Mouse (Mus musculus) lung, postnatal 0 days (tissue): ENCODE results near the gene Tmem144. TPM values are rescaled to one million over a fixed set of nuclear protein-coding genes. Genes with fewer than 3 reads are reported as not detected.
A peak's percentile ranks its signal among the peaks of the same experiment; 100 is the strongest.

Source experiments
- ATAC-seq: fragments of 200-750 bp; cut with Nextera tagmentation; 2 replicates; pipeline ENCODE4 v1.8.0; 2017; ENCODE audit warnings: moderate library complexity
- DNase-seq: peaks from one replicate; pipeline ENCODE4 v3.0.0-alpha.2; 2016; ENCODE audit warnings: low spot score
- H3K27ac ChIP-seq: fragments of 300-500 bp; sonication (generic); 2 replicates; pipeline ENCODE4 v1.5.1; 2014; ENCODE audit warnings: antibody characterized with exemption, mild to moderate bottlenecking, low read length, mixed read lengths
- H3K27me3 ChIP-seq: fragments of 300-500 bp; sonication (generic); replicated peaks from 2 replicates; pipeline ENCODE4 v1.6.1; 2014; ENCODE audit warnings: low read length, mixed read lengths; ENCODE audit not compliant: insufficient read depth
- H3K36me3 ChIP-seq: fragments of 300-500 bp; sonication (generic); 2 replicates; pipeline ENCODE4 v1.6.1; 2014; ENCODE audit warnings: low read length, mixed read lengths; ENCODE audit not compliant: insufficient read depth
- H3K4me1 ChIP-seq: fragments of 300-500 bp; sonication (generic); 2 replicates; pipeline ENCODE4 v1.6.1; 2014; ENCODE audit warnings: antibody characterized with exemption, low read depth, low read length, mixed read lengths; ENCODE audit not compliant: insufficient read depth
- H3K4me2 ChIP-seq: fragments of 300-500 bp; sonication (generic); replicated peaks from 2 replicates; pipeline ENCODE4 v1.6.1; 2014; ENCODE audit warnings: low read depth, mild to moderate bottlenecking, low read length, moderate library complexity, mixed read lengths
- H3K4me3 ChIP-seq: fragments of 300-500 bp; sonication (generic); 2 replicates; pipeline ENCODE4 v1.5.1; 2014; ENCODE audit warnings: low read depth, low read length
- H3K9ac ChIP-seq: fragments of 300-500 bp; sonication (generic); replicated peaks from 2 replicates; pipeline ENCODE4 v1.6.1; 2014; ENCODE audit warnings: low read depth, mild to moderate bottlenecking
- H3K9me3 ChIP-seq: fragments of 300-500 bp; sonication (generic); 2 replicates; pipeline ENCODE4 v1.6.1; 2016; ENCODE audit warnings: low read length, mixed read lengths
- CTCF ChIP-seq: IDR thresholded peaks from 2 replicates; pipeline ENCODE4 v1.5.1; 2016; ENCODE audit warnings: antibody characterized with exemption, mild to moderate bottlenecking
- EP300 ChIP-seq: IDR thresholded peaks from 2 replicates; pipeline ENCODE4 v1.6.1; 2016; ENCODE audit warnings: antibody characterized with exemption, mild to moderate bottlenecking, control low read depth
- WGBS: fragments of 180-500 bp; shearing (Covaris S2); extraction: QIAGEN DNeasy Blood & Tissue Kit; methylation state at CpG from one replicate; pipeline ENCODE4 v1.1.7; 2014; 5-methylcytosine and 5-hydroxymethylcytosine counted together
- polyA plus RNA-seq: library from polyadenylated mRNA; unstranded; fragments of >200 nt; fragmentation: Nextera tagmentation; extraction: Ambion mirVana; gene quantifications from 2 replicates; pipeline ENCODE4 v1.2.1, GENCODE M21; 2015

Tmem144 gene
- polyA plus RNA-seq, 1 experiment from 2014 or later = 4.4 TPM

DNA sequence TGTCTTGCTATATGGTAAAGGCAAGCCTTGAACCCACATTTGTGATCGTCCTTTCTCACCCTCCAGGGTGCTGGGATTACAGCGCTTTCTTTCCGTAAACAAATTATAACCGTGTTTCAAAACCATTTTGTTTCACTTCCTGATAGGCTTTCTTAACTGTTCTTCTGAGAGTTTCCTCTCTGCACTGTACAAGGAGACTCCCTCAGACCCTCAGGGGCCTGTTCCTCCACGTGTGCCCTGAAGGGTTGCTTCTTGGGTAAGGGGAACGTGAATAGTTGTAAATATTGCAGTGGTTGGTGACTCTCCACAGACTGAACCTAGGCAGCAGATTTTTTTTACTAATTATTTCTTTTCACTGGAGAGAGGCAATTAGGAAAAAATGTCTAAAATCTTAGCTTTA lies 63.6 kb downstream of the Tmem144 start:
- no peak for TF ChIP-seq CTCF
- TF ChIP-seq EP300 = no peak
- WGBS = 46% methylated on average over 6 of the region's 6 CpGs
- Histone ChIP-seq H3K4me1 (peaks cover 3% of the 10 kb centered on the region; the same call in 1 of the 2 replicates), H3K4me2 (no peak overlapping the region), H3K9ac (no peak overlapping the region), H3K27me3 (no peaks in the 10 kb centered on the region), H3K36me3 (no peaks in the 10 kb centered on the region), H3K27ac (no peak overlapping the region), H3K4me3 (no peak overlapping the region), H3K9me3 (no peaks in the 10 kb centered on the region)
- ATAC-seq (no peak), DNase-seq (peak; percentile 16)

DNA sequence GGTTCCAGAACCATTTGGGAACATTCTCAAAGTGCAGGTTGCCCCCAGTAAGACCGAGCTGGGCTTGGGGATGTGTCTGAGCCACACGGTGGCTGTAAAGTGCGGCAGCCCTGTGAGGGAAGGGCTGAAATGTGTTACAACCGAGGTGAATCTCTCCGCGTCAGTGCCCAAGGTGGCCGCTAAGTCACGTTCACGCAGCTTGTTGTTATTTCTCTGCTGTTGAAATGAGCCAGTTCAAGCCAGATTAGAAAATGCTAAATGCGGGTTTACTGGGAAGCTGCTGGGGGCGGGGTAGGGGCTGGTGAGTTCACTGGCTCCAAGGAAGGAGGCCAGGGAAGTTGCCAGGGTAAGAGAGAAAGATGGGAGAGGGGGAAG lies 68.2 kb downstream of the Tmem144 start:
- DNase-seq = no peak
- no peak overlapping the region for H3K9ac ChIP-seq

DNA sequence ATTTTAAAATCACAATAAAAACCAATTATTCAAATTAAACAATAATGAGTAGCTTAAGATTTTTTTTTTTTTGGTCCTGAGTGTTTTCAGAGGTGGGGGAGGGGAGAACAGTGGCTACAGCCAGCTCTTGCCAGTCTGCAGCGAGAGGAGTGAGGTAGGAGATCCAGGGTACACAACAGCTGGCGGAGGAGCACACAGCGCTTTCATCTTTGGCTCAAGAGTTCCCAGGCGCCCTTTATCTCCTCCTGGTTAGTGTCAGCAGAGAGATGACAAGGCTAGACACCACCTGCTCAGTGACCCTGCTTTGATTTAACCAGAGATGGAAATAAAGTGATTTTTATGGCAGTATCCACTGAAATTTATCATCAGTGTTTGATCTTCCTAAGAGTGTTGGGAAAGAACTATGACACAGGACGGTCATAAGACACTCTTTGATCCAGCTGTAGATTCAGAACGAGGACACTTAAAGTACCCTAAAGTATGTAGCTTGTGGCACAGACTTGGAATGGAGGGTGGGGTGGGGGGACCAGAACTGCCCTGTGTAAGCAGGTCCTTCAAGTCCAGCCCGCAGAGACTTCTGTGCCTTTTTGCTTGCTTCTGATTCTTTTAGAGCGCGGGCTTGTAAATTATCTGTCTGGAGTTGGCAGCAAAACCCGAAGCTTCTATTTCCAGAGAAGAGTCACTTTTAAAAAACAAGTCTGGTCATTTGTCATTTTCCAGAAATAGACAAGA lies 68.8 kb downstream of the Tmem144 start:
- Histone ChIP-seq H3K9me3 (no peaks in the 10 kb centered on the region), H3K27ac (no peak overlapping the region), H3K36me3 (no peaks in the 10 kb centered on the region), H3K4me2 (peak overlapping the region; percentile 44), H3K27me3 (no peaks in the 10 kb centered on the region), H3K9ac (no peak overlapping the region), H3K4me1 (peaks cover 7% of the 10 kb centered on the region; the same call in 1 of the 2 replicates), H3K4me3 (no peak overlapping the region)
- 10% methylated on average over 10 of the region's 10 CpGs for WGBS
- no peak for DNase-seq
- no peak for ATAC-seq
- no peak for TF ChIP-seq CTCF
- TF ChIP-seq EP300 = no peak

More for the DNA sequence above, 68.2 kb downstream of the Tmem144 start:
- WGBS = 4% methylated on average over 11 of the region's 11 CpGs
- H3K4me3 ChIP-seq = no peak overlapping the region
- H3K27me3 ChIP-seq = no peaks in the 10 kb centered on the region
- peak overlapping the region; percentile 44 for H3K4me2 ChIP-seq
- no peaks in the 10 kb centered on the region for H3K36me3 ChIP-seq
- no peak overlapping the region for H3K27ac ChIP-seq
- no peak for ATAC-seq
- H3K4me1 ChIP-seq = peaks cover 7% of the 10 kb centered on the region; the same call in 1 of the 2 replicates
- TF ChIP-seq CTCF (no peak), EP300 (no peak)
- H3K9me3 ChIP-seq = no peaks in the 10 kb centered on the region

DNA sequence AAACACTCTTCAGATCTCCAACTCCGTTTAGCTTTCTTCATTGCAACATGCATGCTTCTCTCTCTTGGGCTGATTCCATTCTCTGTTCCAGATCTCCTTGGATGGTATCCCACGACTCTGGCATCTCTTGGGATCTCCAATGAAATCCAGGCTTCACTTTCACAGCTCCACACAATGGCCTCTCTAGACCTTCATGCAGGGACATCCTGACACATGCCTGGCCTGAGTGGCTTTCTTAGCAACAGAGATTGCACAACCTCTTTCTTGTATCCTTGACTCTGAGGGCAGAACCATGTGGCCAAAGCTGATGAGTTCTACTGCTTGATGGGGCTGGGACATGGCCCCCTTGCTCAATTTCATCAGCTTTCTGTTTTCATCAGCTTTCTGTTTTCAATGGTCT lies 79.9 kb downstream of the Tmem144 start:
- TF ChIP-seq EP300 = no peak
- no peak for TF ChIP-seq CTCF
- H3K4me2 ChIP-seq = no peak overlapping the region
- H3K36me3 ChIP-seq = no peaks in the 10 kb centered on the region
- no peak for DNase-seq
- H3K9me3 ChIP-seq = no peaks in the 10 kb centered on the region
- no peak overlapping the region for H3K4me3 ChIP-seq
- no peaks in the 10 kb centered on the region for H3K27me3 ChIP-seq
- no peak for ATAC-seq
- no peak overlapping the region for H3K27ac ChIP-seq
- no peak overlapping the region for H3K9ac ChIP-seq
- 66% methylated on average over 2 of the region's 2 CpGs for WGBS
- no peaks in the 10 kb centered on the region for H3K4me1 ChIP-seq

Other genes with a start within 250 kb of the Tmem144 start
- gene 4930579G24Rik, start 223.7 kb downstream of the Tmem144 start, polyA plus RNA-seq = 4.3 and 5.3 TPM in 2 replicates
- 53.3 and 53.5 TPM in 2 replicates for gene Etfdh, start 223.3 kb downstream of the Tmem144 start, polyA plus RNA-seq
- gene Rxfp1, start 114.9 kb downstream of the Tmem144 start, polyA plus RNA-seq = 0.29 and 0.42 TPM in 2 replicates
- 21.3 and 35.3 TPM in 2 replicates for gene Fam198b, start 31.8 kb upstream of the Tmem144 start, polyA plus RNA-seq